Comparison of ENCODE assay signal across 12 mouse cellular contexts in the genomic region with DNA sequence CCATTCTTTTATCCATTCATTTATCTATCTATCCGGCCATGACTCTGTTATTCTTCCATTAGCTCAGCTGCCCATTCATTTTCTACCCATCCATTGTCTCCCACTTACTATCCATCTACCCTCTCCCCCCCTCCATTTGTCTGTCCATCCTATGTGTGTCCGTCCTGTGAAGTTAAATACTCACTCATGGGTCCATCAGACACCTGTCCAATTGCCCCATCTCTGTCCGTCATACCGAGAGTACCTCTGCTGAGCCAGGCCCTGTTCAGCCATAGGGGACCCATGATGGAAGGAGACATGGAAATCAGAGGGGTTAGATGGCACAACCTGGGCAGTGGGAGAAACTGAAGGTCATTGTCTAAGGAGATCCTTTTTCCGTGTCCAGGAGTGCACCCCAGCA. TPM values are rescaled to one million over a fixed set of nuclear protein-coding genes. Genes with fewer than 3 reads are reported as not detected.
DNase-seq lines count a peak whose midpoint lies in the region; ATAC-seq lines count a peak whose summit lies in the region.
"Had no signal": no experiment of that assay in that cellular context is flagged by ENCODE, and none has a peak within 500 bp of the region (broad histone marks: within the 10 kb centered on the region; RNA-seq: fewer than 3 reads in every experiment).

No protein-coding gene starts in this region.

- H3K4me1 ChIP-seq in forebrain, embryonic 15.5 days, result peaks cover 28% of the 10 kb centered on the region
- H3K4me1 ChIP-seq in forebrain, embryonic 11.5 days (replicated peaks; ENCODE audit: control insufficient read depth, insufficient read depth, low read length), result no peaks in the 10 kb centered on the region
- 0 out of 2 replicates have a peak, but pooled peaks cover 2% of the 10 kb centered on the region for H3K4me1 ChIP-seq in hindbrain, embryonic 11.5 days (replicated peaks; ENCODE audit: control insufficient read depth, insufficient read depth, low read length)
- H3K4me1 ChIP-seq in hindbrain, embryonic 14.5 days (replicated peaks; ENCODE audit: control insufficient read depth, insufficient read depth, low read length), result no peaks in the 10 kb centered on the region
- no peaks in the 10 kb centered on the region; the same call in 1 of the 2 replicates for H3K4me1 ChIP-seq in midbrain, embryonic 16.5 days (ENCODE audit: control insufficient read depth, insufficient read depth, low read length)

- no peaks in the 10 kb centered on the region for H3K27me3 ChIP-seq in forebrain, embryonic 15.5 days
- H3K27me3 ChIP-seq in forebrain, embryonic 11.5 days (ENCODE audit: control insufficient read depth, insufficient read depth, low read length), result no peaks in the 10 kb centered on the region
- H3K27me3 ChIP-seq in hindbrain, embryonic 11.5 days (ENCODE audit: control insufficient read depth, insufficient read depth, low read length), result no peaks in the 10 kb centered on the region
- no peaks in the 10 kb centered on the region for H3K27me3 ChIP-seq in hindbrain, embryonic 14.5 days (ENCODE audit: control insufficient read depth, insufficient read depth, low read length)
- no peaks in the 10 kb centered on the region for H3K27me3 ChIP-seq in midbrain, embryonic 16.5 days (ENCODE audit: control insufficient read depth, insufficient read depth, low read depth, low read length)
- H3K27me3 ChIP-seq: embryonic facial prominence, embryonic 13.5 days; intestine, embryonic 15.5 days had no signal

- H3K4me2 ChIP-seq in forebrain, embryonic 15.5 days (replicated peaks), result no peak overlapping the region
- H3K4me2 ChIP-seq in forebrain, embryonic 11.5 days (ENCODE audit: low read depth, low read length, severe bottlenecking), result no peak overlapping the region
- H3K4me2 ChIP-seq in hindbrain, embryonic 11.5 days (replicated peaks; ENCODE audit: low read depth, low read length), result no peak overlapping the region
- H3K4me2 ChIP-seq in hindbrain, embryonic 14.5 days (replicated peaks), result no peak overlapping the region
- H3K4me2 ChIP-seq in midbrain, embryonic 16.5 days (ENCODE audit: low read length), result no peak overlapping the region
- H3K4me2 ChIP-seq: embryonic facial prominence, embryonic 13.5 days; heart, embryonic 11.5 days; intestine, embryonic 15.5 days had no signal

- ATAC-seq in forebrain, embryonic 15.5 days (replicated peaks), result 0 out of 2 replicates have a peak, but pooled peaks have one; percentile 15
- no peak for ATAC-seq in forebrain, embryonic 11.5 days (replicated peaks; ENCODE audit: low FRiP score)
- ATAC-seq in hindbrain, embryonic 11.5 days (ENCODE audit: low FRiP score), result peak; percentile 47; the same call in 1 of the 2 replicates
- peak; percentile 33 for ATAC-seq in hindbrain, embryonic 14.5 days (ENCODE audit: low FRiP score)
- 0 out of 2 replicates have a peak, but pooled peaks have one; percentile 15 for ATAC-seq in midbrain, embryonic 16.5 days

- H3K27ac ChIP-seq in forebrain, embryonic 15.5 days (replicated peaks), result 0 out of 2 replicates have a peak overlapping the region, but pooled peaks have one; percentile 15
- H3K27ac ChIP-seq in forebrain, embryonic 11.5 days (ENCODE audit: low read depth, low read length), result no peak overlapping the region
- no peak overlapping the region for H3K27ac ChIP-seq in hindbrain, embryonic 11.5 days (ENCODE audit: low read depth, low read length)
- H3K27ac ChIP-seq in hindbrain, embryonic 14.5 days, result peak overlapping the region; percentile 20; the same call in 1 of the 2 replicates
- no peak overlapping the region for H3K27ac ChIP-seq in midbrain, embryonic 16.5 days (ENCODE audit: low read length)
- H3K27ac ChIP-seq: embryonic facial prominence, embryonic 13.5 days; intestine, embryonic 15.5 days had no signal

- H3K9me3 ChIP-seq in forebrain, embryonic 15.5 days, result no peaks in the 10 kb centered on the region
- no peaks in the 10 kb centered on the region for H3K9me3 ChIP-seq in forebrain, embryonic 11.5 days (ENCODE audit: control insufficient read depth, low read length)
- H3K9me3 ChIP-seq in hindbrain, embryonic 11.5 days (ENCODE audit: control insufficient read depth, low read length), result no peaks in the 10 kb centered on the region
- no peaks in the 10 kb centered on the region for H3K9me3 ChIP-seq in hindbrain, embryonic 14.5 days (ENCODE audit: control insufficient read depth, low read length)
- no peaks in the 10 kb centered on the region for H3K9me3 ChIP-seq in midbrain, embryonic 16.5 days (replicated peaks; ENCODE audit: control insufficient read depth, low read length, poor library complexity, severe bottlenecking)
- H3K9me3 ChIP-seq: embryonic facial prominence, embryonic 13.5 days; G1E; intestine, embryonic 15.5 days had no signal

- no peak overlapping the region for H3K9ac ChIP-seq in forebrain, embryonic 15.5 days (replicated peaks)
- H3K9ac ChIP-seq in forebrain, embryonic 11.5 days (ENCODE audit: low read length), result no peak overlapping the region
- no peak overlapping the region for H3K9ac ChIP-seq in hindbrain, embryonic 11.5 days (ENCODE audit: low read depth, low read length)
- H3K9ac ChIP-seq in hindbrain, embryonic 14.5 days, result no peak overlapping the region
- no peak overlapping the region for H3K9ac ChIP-seq in midbrain, embryonic 16.5 days (ENCODE audit: low read depth, low read length)
- H3K9ac ChIP-seq: embryonic facial prominence, embryonic 13.5 days; intestine, embryonic 15.5 days had no signal

- H3K4me3 ChIP-seq in forebrain, embryonic 15.5 days, result no peak overlapping the region
- H3K4me3 ChIP-seq in forebrain, embryonic 11.5 days (ENCODE audit: low read depth, low read length), result no peak overlapping the region
- no peak overlapping the region for H3K4me3 ChIP-seq in hindbrain, embryonic 11.5 days (ENCODE audit: low read depth, low read length)
- no peak overlapping the region for H3K4me3 ChIP-seq in hindbrain, embryonic 14.5 days (replicated peaks; ENCODE audit: low read length)
- no peak overlapping the region for H3K4me3 ChIP-seq in midbrain, embryonic 16.5 days (ENCODE audit: low read depth, low read length)
- H3K4me3 ChIP-seq: embryonic facial prominence, embryonic 13.5 days; erythroblast, embryonic 14.5 days; intestine, embryonic 15.5 days had no signal

- 77% methylated on average over 5 of the region's 5 CpGs for WGBS in forebrain, embryonic 15.5 days
- 78% methylated on average over 5 of the region's 5 CpGs for WGBS in forebrain, embryonic 11.5 days
- WGBS in hindbrain, embryonic 11.5 days, result 76% methylated on average over 5 of the region's 5 CpGs
- WGBS in hindbrain, embryonic 14.5 days, result 73% methylated on average over 5 of the region's 5 CpGs
- WGBS in midbrain, embryonic 16.5 days, result 74% methylated on average over 5 of the region's 5 CpGs

- H3K36me3 ChIP-seq in forebrain, embryonic 15.5 days, result no peaks in the 10 kb centered on the region
- no peaks in the 10 kb centered on the region for H3K36me3 ChIP-seq in forebrain, embryonic 11.5 days (ENCODE audit: control insufficient read depth, insufficient read depth, low read length)
- no peaks in the 10 kb centered on the region for H3K36me3 ChIP-seq in hindbrain, embryonic 11.5 days (ENCODE audit: control insufficient read depth, insufficient read depth, low read length)
- H3K36me3 ChIP-seq in hindbrain, embryonic 14.5 days (replicated peaks; ENCODE audit: control insufficient read depth, insufficient read depth), result no peaks in the 10 kb centered on the region
- no peaks in the 10 kb centered on the region for H3K36me3 ChIP-seq in midbrain, embryonic 16.5 days (ENCODE audit: control insufficient read depth, insufficient read depth, low read length)
- H3K36me3 ChIP-seq: embryonic facial prominence, embryonic 13.5 days; G1E; intestine, embryonic 15.5 days had no signal

- no peak for DNase-seq in forebrain, embryonic 11.5 days (ENCODE audit: low spot score)
- DNase-seq in hindbrain, embryonic 11.5 days (ENCODE audit: low spot score), result no peak
- DNase-seq in hindbrain, embryonic 14.5 days (ENCODE audit: low spot score), result no peak
- no peak for DNase-seq in frontal cortex, postnatal 36 days (ENCODE audit: low spot score in 2 of 2)
- DNase-seq in adrenal gland, adult (ENCODE audit: inconsistent age in 2 of 2, low spot score in 1 of 2), result no peak

RNA-seq across cellular contexts. Expression of a gene that starts 24.1 kb away (rescaled TPM):
- 135 and 140 TPM in 2 replicates for polyA plus RNA-seq in forebrain, embryonic 15.5 days (2015; fragmentation: Nextera tagmentation; extraction: Ambion mirVana)
- polyA plus RNA-seq in forebrain, embryonic 11.5 days (2014; fragmentation: Nextera tagmentation; extraction: Ambion mirVana), result 177 and 184 TPM in 2 replicates
- 138 and 160 TPM in 2 replicates for polyA plus RNA-seq in hindbrain, embryonic 11.5 days (2014; fragmentation: Nextera tagmentation; extraction: Ambion mirVana)
- polyA plus RNA-seq in hindbrain, embryonic 14.5 days (2014; fragmentation: Nextera tagmentation; extraction: Ambion mirVana), result 115 and 123 TPM in 2 replicates
- 147 and 153 TPM in 2 replicates for polyA plus RNA-seq in midbrain, embryonic 16.5 days (2015; fragmentation: Nextera tagmentation; extraction: Ambion mirVana)

RNA-seq across cellular contexts. Expression of a gene that starts 27.0 kb away (rescaled TPM):
- polyA plus RNA-seq in forebrain, embryonic 15.5 days (2015; fragmentation: Nextera tagmentation; extraction: Ambion mirVana), result 0.27 TPM in 1 of 2 replicates, not detected in the other
- polyA plus RNA-seq in forebrain, embryonic 11.5 days (2014; fragmentation: Nextera tagmentation; extraction: Ambion mirVana), result 0.12 and 0.20 TPM in 2 replicates
- 0.14 TPM in 2 replicates for polyA plus RNA-seq in hindbrain, embryonic 11.5 days (2014; fragmentation: Nextera tagmentation; extraction: Ambion mirVana)
- polyA plus RNA-seq in hindbrain, embryonic 14.5 days (2014; fragmentation: Nextera tagmentation; extraction: Ambion mirVana), result 0.23 and 0.27 TPM in 2 replicates
- polyA plus RNA-seq in midbrain, embryonic 16.5 days (2015; fragmentation: Nextera tagmentation; extraction: Ambion mirVana), result 0.62 TPM in 1 of 2 replicates, not detected in the other
- polyA plus RNA-seq: erythroblast, embryonic 14.5 days had no signal

RNA-seq across cellular contexts. Expression of a gene that starts 32.6 kb away (rescaled TPM):
- polyA plus RNA-seq in forebrain, embryonic 15.5 days (2015; fragmentation: Nextera tagmentation; extraction: Ambion mirVana), result 5.4 and 5.6 TPM in 2 replicates
- 18.8 and 19.5 TPM in 2 replicates for polyA plus RNA-seq in forebrain, embryonic 11.5 days (2014; fragmentation: Nextera tagmentation; extraction: Ambion mirVana)
- 18.5 and 19.2 TPM in 2 replicates for polyA plus RNA-seq in hindbrain, embryonic 11.5 days (2014; fragmentation: Nextera tagmentation; extraction: Ambion mirVana)
- polyA plus RNA-seq in hindbrain, embryonic 14.5 days (2014; fragmentation: Nextera tagmentation; extraction: Ambion mirVana), result 7.1 and 9.0 TPM in 2 replicates
- 3.4 and 3.8 TPM in 2 replicates for polyA plus RNA-seq in midbrain, embryonic 16.5 days (2015; fragmentation: Nextera tagmentation; extraction: Ambion mirVana)

Comparison
In these comparisons a context has a peak if more than half of its experiments do, and no peak if none do; other contexts are left out.
1. H3K27ac ChIP-seq: peak in forebrain, embryonic 15.5 days (single experiment) and hindbrain, embryonic 14.5 days (single experiment); none in forebrain, embryonic 11.5 days (single experiment), hindbrain, embryonic 11.5 days (single experiment) and midbrain, embryonic 16.5 days (single experiment).